Mouse (Mus musculus) cerebellum, adult 2 months (tissue): ENCODE data around the gene Whrn. TPM values are rescaled to one million over a fixed set of nuclear protein-coding genes. Genes with fewer than 3 reads are reported as not detected.

Experiments used
- DNase-seq, 2 experiments: peaks; one replicate each; pipeline ENCODE4 v3.0.0; 2021
- H3K27ac ChIP-seq: fragments of 200-500 bp; 2 replicates; pipeline ENCODE4 v1.5.1; 2012; ENCODE audit warnings: low read length, control low read depth, inconsistent platforms; ENCODE audit not compliant: insufficient read depth
- H3K27me3 ChIP-seq: fragments of 200-500 bp; 2 replicates; pipeline ENCODE4 v1.6.1; 2012; ENCODE audit warnings: inconsistent platforms, mild to moderate bottlenecking, low read length, moderate library complexity; ENCODE audit not compliant: control insufficient read depth, insufficient read depth
- H3K4me1 ChIP-seq: fragments of 200-500 bp; 2 replicates; pipeline ENCODE4 v1.6.1; 2011; ENCODE audit warnings: low read length; ENCODE audit not compliant: control insufficient read depth, insufficient read depth
- H3K4me3 ChIP-seq: fragments of 200-500 bp; replicated peaks from 2 replicates; pipeline ENCODE3; 2011; ENCODE audit warnings: mild to moderate bottlenecking, low read depth, low read length, control low read depth; ENCODE audit not compliant: insufficient read depth
- CTCF ChIP-seq: fragments of 200-500 bp; IDR thresholded peaks from 2 replicates; pipeline ENCODE4 v1.5.1; 2011; ENCODE audit warnings: low read depth, mild to moderate bottlenecking, control low read depth, low read length, moderate library complexity, borderline replicate concordance; ENCODE audit not compliant: insufficient read depth
- POLR2A ChIP-seq: fragments of 200-500 bp; IDR thresholded peaks from 2 replicates; pipeline ENCODE4 v1.6.1; 2011; ENCODE audit warnings: low read length, control low read depth, borderline replicate concordance; ENCODE audit not compliant: insufficient read depth
- WGBS: fragments of 180-500 bp; shearing (Covaris S2); methylation state at CpG from one replicate; pipeline ENCODE4 v1.1.7; 2018; 5-methylcytosine and 5-hydroxymethylcytosine counted together
- polyA plus RNA-seq: library from polyadenylated mRNA; depleted of rRNA; stranded (reverse); fragments of >200 nt; gene quantifications from 2 replicates; pipeline ENCODE4 v1.2.3, GENCODE M21; 2012

The Whrn gene
- polyA plus RNA-seq, 1 experiment, result 91.9 TPM

- Histone ChIP-seq H3K4me1 (no peaks in the 10 kb centered on the region; the same call in 1 of the 2 replicates), H3K27me3 (no peaks in the 10 kb centered on the region; the same call in 1 of the 2 replicates), H3K4me3 (no peak overlapping the region), H3K27ac (no peak overlapping the region)
- peak in 1 of 2 experiments; percentile 12 for DNase-seq
- no peak for TF ChIP-seq POLR2A
- no peak for TF ChIP-seq CTCF
- 85% methylated on average over 6 of the region's 6 CpGs for WGBS
Measured at GRCm38 (mm10) chr4:63453939-63454513, 41.8 kb downstream of the Whrn start.

- H3K27me3 ChIP-seq, result no peaks in the 10 kb centered on the region
- DNase-seq, result no peak
- H3K27ac ChIP-seq, result no peak overlapping the region
- TF ChIP-seq CTCF, result no peak
- TF ChIP-seq POLR2A, result no peak
- H3K4me3 ChIP-seq, result no peak overlapping the region
- H3K4me1 ChIP-seq, result no peaks in the 10 kb centered on the region; the same call in 1 of the 2 replicates
- 38% methylated on average over 3 of the region's 3 CpGs for WGBS
Measured at GRCm38 (mm10) chr4:63452555-63452954, 43.2 kb downstream of the Whrn start.

GRCm38 (mm10) chr4:63450551-63450950 is 45.2 kb downstream of the Whrn start:
- H3K27me3 ChIP-seq, result no peaks in the 10 kb centered on the region
- no peak for TF ChIP-seq POLR2A
- no peak for TF ChIP-seq CTCF
- no peak overlapping the region for H3K27ac ChIP-seq
- no peak overlapping the region for H3K4me3 ChIP-seq
- 37% methylated on average over 5 of the region's 5 CpGs for WGBS
- no peak for DNase-seq
- no peaks in the 10 kb centered on the region; the same call in 1 of the 2 replicates for H3K4me1 ChIP-seq

GRCm38 (mm10) chr4:63444362-63445066 is 51.3 kb downstream of the Whrn start:
- 35% methylated on average over 10 of the region's 10 CpGs for WGBS

GRCm38 (mm10) chr4:63443101-63443500 is 52.7 kb downstream of the Whrn start:
- WGBS, result 94% methylated on average over 2 of the region's 2 CpGs
- Histone ChIP-seq H3K4me3 (no peak overlapping the region), H3K4me1 (peaks cover 6% of the 10 kb centered on the region; the same call in 1 of the 2 replicates), H3K27ac (no peak overlapping the region), H3K27me3 (no peaks in the 10 kb centered on the region)
- DNase-seq, result no peak
- TF ChIP-seq CTCF (no peak), POLR2A (no peak)

More at GRCm38 (mm10) chr4:63444362-63445066, 51.3 kb downstream of the Whrn start:
- Histone ChIP-seq H3K27ac (no peak overlapping the region), H3K27me3 (no peaks in the 10 kb centered on the region), H3K4me3 (no peak overlapping the region), H3K4me1 (peaks cover 6% of the 10 kb centered on the region; the same call in 1 of the 2 replicates)
- TF ChIP-seq CTCF, result no peak
- no peak for TF ChIP-seq POLR2A
- no peak for DNase-seq

GRCm38 (mm10) chr4:63441616-63442015 is 54.2 kb downstream of the Whrn start:
- TF ChIP-seq POLR2A, result no peak

GRCm38 (mm10) chr4:63440262-63440661 is 55.5 kb downstream of the Whrn start:
- H3K4me1 ChIP-seq, result peaks cover 6% of the 10 kb centered on the region

More at GRCm38 (mm10) chr4:63441616-63442015, 54.2 kb downstream of the Whrn start:
- H3K4me1 ChIP-seq, result peaks cover 6% of the 10 kb centered on the region; the same call in 1 of the 2 replicates
- DNase-seq, result peak; percentile 55 to 73
- no peak overlapping the region for H3K4me3 ChIP-seq
- no peak overlapping the region for H3K27ac ChIP-seq
- H3K27me3 ChIP-seq, result no peaks in the 10 kb centered on the region
- 20% methylated on average over 7 of the region's 7 CpGs for WGBS

GRCm38 (mm10) chr4:63437968-63438367 is 57.8 kb downstream of the Whrn start:
- H3K27me3 ChIP-seq, result no peaks in the 10 kb centered on the region
- 76% methylated on average over 5 of the region's 5 CpGs for WGBS
- H3K4me3 ChIP-seq, result no peak overlapping the region
- no peak overlapping the region for H3K27ac ChIP-seq
- DNase-seq, result no peak
- peaks cover 6% of the 10 kb centered on the region for H3K4me1 ChIP-seq
- TF ChIP-seq CTCF (no peak), POLR2A (no peak)

More at GRCm38 (mm10) chr4:63440262-63440661, 55.5 kb downstream of the Whrn start:
- no peaks in the 10 kb centered on the region for H3K27me3 ChIP-seq
- TF ChIP-seq CTCF (no peak), POLR2A (no peak)
- no peak overlapping the region for H3K27ac ChIP-seq
- H3K4me3 ChIP-seq, result no peak overlapping the region
- DNase-seq, result no peak
- WGBS, result 72% methylated on average over 7 of the region's 7 CpGs
